Mouse (Mus musculus): Measurements from ENCODE around the gene B630019K06Rik. TPM values are rescaled to one million over a fixed set of nuclear protein-coding genes. Genes with fewer than 3 reads are reported as not detected.
"Not testable (repeated sequence)": the region's sequence is repeated elsewhere in the genome, so short reads cannot be mapped to it uniquely, and the experiment has no call there.

The B630019K06Rik gene
- polyA plus RNA-seq (2014; fragmentation: Nextera tagmentation; extraction: Ambion mirVana) = 4.0 and 4.8 TPM in 2 replicates

- ATAC-seq (ENCODE audit: low read depth) (peak; percentile 95), DNase-seq (ENCODE audit: low spot score) (peak; percentile 70)
- Histone ChIP-seq H3K27me3 (replicated peaks; ENCODE audit: control insufficient read depth, insufficient read depth, low read length) (no peaks in the 10 kb centered on the region), H3K4me3 (ENCODE audit: low read depth, low read length) (peak within 1 kb of the TSS; percentile 57), H3K36me3 (ENCODE audit: control insufficient read depth, insufficient read depth, low read length) (no peaks in the 10 kb centered on the region), H3K4me2 (ENCODE audit: low read depth, low read length) (peak within 1 kb of the TSS; percentile 64), H3K9ac (ENCODE audit: low read depth, low read length) (peak within 1 kb of the TSS; percentile 76), H3K4me1 (ENCODE audit: control insufficient read depth, insufficient read depth, low read length) (no peaks in the 10 kb centered on the region; the same call in 1 of the 2 replicates), H3K9me3 (ENCODE audit: control insufficient read depth, low read length) (no peaks in the 10 kb centered on the region), H3K27ac (replicated peaks; ENCODE audit: low read depth, low read length) (peak within 1 kb of the TSS; percentile 82)
- WGBS = 26% methylated on average over 20 of the region's 95 CpGs
Observed at GRCm38 (mm10) chrX:8892343-8893155, at the start of gene B630019K06Rik. Gene B630019K06Rik, plus strand, starts transcription at chrX:8892382.

- DNase-seq (ENCODE audit: low spot score) (no peak), ATAC-seq (ENCODE audit: low read depth) (no peak)
- H3K9me3 ChIP-seq (ENCODE audit: control insufficient read depth, low read length) = no peaks in the 10 kb centered on the region
- no peaks in the 10 kb centered on the region for H3K4me1 ChIP-seq (ENCODE audit: control insufficient read depth, insufficient read depth, low read length)
- WGBS = 54% methylated on average over 1 of the region's 1 CpGs
- H3K9ac ChIP-seq (ENCODE audit: low read depth, low read length) = no peak within 1 kb of the TSS
- H3K4me3 ChIP-seq (ENCODE audit: low read depth, low read length) = no peak within 1 kb of the TSS
- no peak within 1 kb of the TSS for H3K4me2 ChIP-seq (ENCODE audit: low read depth, low read length)
- H3K27me3 ChIP-seq (replicated peaks; ENCODE audit: control insufficient read depth, insufficient read depth, low read length) = no peaks in the 10 kb centered on the region
- H3K36me3 ChIP-seq (ENCODE audit: control insufficient read depth, insufficient read depth, low read length) = no peaks in the 10 kb centered on the region
- H3K27ac ChIP-seq (replicated peaks; ENCODE audit: low read depth, low read length) = no peak within 1 kb of the TSS
Observed at GRCm38 (mm10) chrX:8843694-8844093, 48.5 kb upstream of the B630019K06Rik start, which contains the start of gene Gm6592. Gene Gm6592, plus strand, starts transcription at chrX:8843994.

GRCm38 (mm10) chrX:8852486-8852885, 39.7 kb upstream of the B630019K06Rik start:
- no peak for ATAC-seq (ENCODE audit: low read depth)
- H3K9ac ChIP-seq (ENCODE audit: low read depth, low read length) = no peak overlapping the region
- H3K4me2 ChIP-seq (ENCODE audit: low read depth, low read length) = no peak overlapping the region
- no peaks in the 10 kb centered on the region for H3K9me3 ChIP-seq (ENCODE audit: control insufficient read depth, low read length)
- H3K27ac ChIP-seq (replicated peaks; ENCODE audit: low read depth, low read length) = no peak overlapping the region
- 88% methylated on average over 10 of the region's 10 CpGs for WGBS
- H3K36me3 ChIP-seq (ENCODE audit: control insufficient read depth, insufficient read depth, low read length) = no peaks in the 10 kb centered on the region
- no peak for DNase-seq (ENCODE audit: low spot score)
- no peak overlapping the region for H3K4me3 ChIP-seq (ENCODE audit: low read depth, low read length)
- H3K4me1 ChIP-seq (ENCODE audit: control insufficient read depth, insufficient read depth, low read length) = no peaks in the 10 kb centered on the region
- no peaks in the 10 kb centered on the region for H3K27me3 ChIP-seq (replicated peaks; ENCODE audit: control insufficient read depth, insufficient read depth, low read length)

- not testable (repeated sequence) for H3K36me3 ChIP-seq (ENCODE audit: control insufficient read depth, insufficient read depth, low read length); H3K4me1 ChIP-seq (ENCODE audit: control insufficient read depth, insufficient read depth, low read length); H3K4me2 ChIP-seq (ENCODE audit: low read depth, low read length); H3K9ac ChIP-seq (ENCODE audit: low read depth, low read length); H3K9me3 ChIP-seq (ENCODE audit: control insufficient read depth, low read length); H3K27me3 ChIP-seq (replicated peaks; ENCODE audit: control insufficient read depth, insufficient read depth, low read length); H3K27ac ChIP-seq (replicated peaks; ENCODE audit: low read depth, low read length); H3K4me3 ChIP-seq (ENCODE audit: low read depth, low read length)
- WGBS = 3% methylated on average over 3 of the region's 3 CpGs
- peak; percentile 47; the same call in 1 of the 2 replicates for ATAC-seq (ENCODE audit: low read depth)
- DNase-seq (ENCODE audit: low spot score) = peak; percentile 82
Observed at GRCm38 (mm10) chrX:8864331-8864730, 27.9 kb upstream of the B630019K06Rik start.

GRCm38 (mm10) chrX:8873953-8874352, 18.2 kb upstream of the B630019K06Rik start, which contains the start of gene Gm5751:
Gene Gm5751, plus strand, starts transcription at chrX:8874253.
- not testable (repeated sequence) for DNase-seq (ENCODE audit: low spot score); H3K27ac ChIP-seq (replicated peaks; ENCODE audit: low read depth, low read length); H3K4me3 ChIP-seq (ENCODE audit: low read depth, low read length); ATAC-seq (ENCODE audit: low read depth); H3K9me3 ChIP-seq (ENCODE audit: control insufficient read depth, low read length); H3K4me1 ChIP-seq (ENCODE audit: control insufficient read depth, insufficient read depth, low read length); H3K36me3 ChIP-seq (ENCODE audit: control insufficient read depth, insufficient read depth, low read length); H3K4me2 ChIP-seq (ENCODE audit: low read depth, low read length); H3K9ac ChIP-seq (ENCODE audit: low read depth, low read length); H3K27me3 ChIP-seq (replicated peaks; ENCODE audit: control insufficient read depth, insufficient read depth, low read length)
- WGBS = 91% methylated on average over 3 of the region's 4 CpGs

- Histone ChIP-seq H3K4me3 (ENCODE audit: low read depth, low read length) (no peak overlapping the region), H3K36me3 (ENCODE audit: control insufficient read depth, insufficient read depth, low read length) (no peaks in the 10 kb centered on the region), H3K4me1 (ENCODE audit: control insufficient read depth, insufficient read depth, low read length) (no peaks in the 10 kb centered on the region), H3K4me2 (ENCODE audit: low read depth, low read length) (no peak overlapping the region), H3K9ac (ENCODE audit: low read depth, low read length) (no peak overlapping the region), H3K9me3 (ENCODE audit: control insufficient read depth, low read length) (no peaks in the 10 kb centered on the region), H3K27me3 (replicated peaks; ENCODE audit: control insufficient read depth, insufficient read depth, low read length) (no peaks in the 10 kb centered on the region), H3K27ac (replicated peaks; ENCODE audit: low read depth, low read length) (no peak overlapping the region)
- no peak for DNase-seq (ENCODE audit: low spot score)
- ATAC-seq (ENCODE audit: low read depth) = no peak
- WGBS = 62% methylated on average over 4 of the region's 4 CpGs
Observed at GRCm38 (mm10) chrX:8884336-8884735, 7.8 kb upstream of the B630019K06Rik start.

GRCm38 (mm10) chrX:8891975-8892342, 223 bp upstream of the B630019K06Rik start:
- ATAC-seq (ENCODE audit: low read depth) (peak; percentile 20; the same call in 1 of the 2 replicates), DNase-seq (ENCODE audit: low spot score) (no peak)
- H3K27me3 ChIP-seq (replicated peaks; ENCODE audit: control insufficient read depth, insufficient read depth, low read length) = no peaks in the 10 kb centered on the region
- peak overlapping the region; percentile 57 for H3K4me3 ChIP-seq (ENCODE audit: low read depth, low read length)
- H3K9me3 ChIP-seq (ENCODE audit: control insufficient read depth, low read length) = no peaks in the 10 kb centered on the region
- WGBS = 31% methylated on average over 3 of the region's 9 CpGs
- no peaks in the 10 kb centered on the region for H3K36me3 ChIP-seq (ENCODE audit: control insufficient read depth, insufficient read depth, low read length)
- peak overlapping the region; percentile 76 for H3K9ac ChIP-seq (ENCODE audit: low read depth, low read length)
- H3K27ac ChIP-seq (replicated peaks; ENCODE audit: low read depth, low read length) = peak overlapping the region; percentile 82; the same call in 1 of the 2 replicates
- peak overlapping the region; percentile 64 for H3K4me2 ChIP-seq (ENCODE audit: low read depth, low read length)
- H3K4me1 ChIP-seq (ENCODE audit: control insufficient read depth, insufficient read depth, low read length) = no peaks in the 10 kb centered on the region; the same call in 1 of the 2 replicates

GRCm38 (mm10) chrX:8893182-8893651, 1.0 kb downstream of the B630019K06Rik start:
- no peaks in the 10 kb centered on the region for H3K36me3 ChIP-seq (ENCODE audit: control insufficient read depth, insufficient read depth, low read length)
- 31% methylated on average over 10 of the region's 42 CpGs for WGBS
- peak overlapping the region; percentile 82 for H3K27ac ChIP-seq (replicated peaks; ENCODE audit: low read depth, low read length)
- no peaks in the 10 kb centered on the region; the same call in 1 of the 2 replicates for H3K4me1 ChIP-seq (ENCODE audit: control insufficient read depth, insufficient read depth, low read length)
- H3K4me2 ChIP-seq (ENCODE audit: low read depth, low read length) = peak overlapping the region; percentile 64
- no peaks in the 10 kb centered on the region for H3K9me3 ChIP-seq (ENCODE audit: control insufficient read depth, low read length)
- DNase-seq (ENCODE audit: low spot score) = no peak
- H3K9ac ChIP-seq (ENCODE audit: low read depth, low read length) = peak overlapping the region; percentile 76
- ATAC-seq (ENCODE audit: low read depth) = peak; percentile 63
- H3K4me3 ChIP-seq (ENCODE audit: low read depth, low read length) = peak overlapping the region; percentile 57
- no peaks in the 10 kb centered on the region for H3K27me3 ChIP-seq (replicated peaks; ENCODE audit: control insufficient read depth, insufficient read depth, low read length)

Measured in embryonic facial prominence, embryonic 14.5 days (tissue).